Mouse (Mus musculus) limb, embryonic 15.5 days (tissue): ENCODE data around the gene Gdpd5. TPM values are rescaled to one million over a fixed set of nuclear protein-coding genes. Genes with fewer than 3 reads are reported as not detected.
"Not testable (repeated sequence)": the region's sequence is repeated elsewhere in the genome, so short reads cannot be mapped to it uniquely, and the experiment has no call there.

Source experiments
- ATAC-seq: fragments of 200-750 bp; cut with Nextera tagmentation; 2 replicates; pipeline ENCODE4 v1.8.0; 2017; ENCODE audit warnings: low read depth, moderate TSS enrichment; ENCODE audit not compliant: insufficient number of reproducible peaks, low FRiP score, low TSS enrichment
- H3K27ac ChIP-seq: fragments of 300-500 bp; sonication (generic); 2 replicates; pipeline ENCODE4 v1.5.1; 2015; ENCODE audit warnings: moderate library complexity, mild to moderate bottlenecking, inconsistent platforms
- H3K27me3 ChIP-seq: fragments of 300-500 bp; sonication (generic); 2 replicates; pipeline ENCODE4 v1.6.1; 2015; ENCODE audit warnings: inconsistent platforms
- H3K36me3 ChIP-seq: fragments of 300-500 bp; sonication (generic); 2 replicates; pipeline ENCODE4 v1.6.1; 2015; ENCODE audit warnings: inconsistent platforms
- H3K4me1 ChIP-seq: fragments of 300-500 bp; sonication (generic); 2 replicates; pipeline ENCODE4 v1.6.1; 2015; ENCODE audit warnings: inconsistent platforms
- H3K4me2 ChIP-seq: fragments of 300-500 bp; sonication (generic); 2 replicates; pipeline ENCODE4 v1.6.1; 2015; ENCODE audit warnings: mild to moderate bottlenecking, inconsistent platforms
- H3K4me3 ChIP-seq: fragments of 300-500 bp; sonication (generic); 2 replicates; pipeline ENCODE4 v1.5.1; 2015; ENCODE audit warnings: mild to moderate bottlenecking, inconsistent platforms
- H3K9ac ChIP-seq: fragments of 300-500 bp; sonication (generic); 2 replicates; pipeline ENCODE4 v1.6.1; 2015; ENCODE audit warnings: inconsistent platforms
- H3K9me3 ChIP-seq: fragments of 300-500 bp; sonication (generic); 2 replicates; pipeline ENCODE4 v1.6.1; 2016; ENCODE audit warnings: inconsistent platforms
- WGBS: fragments of 180-500 bp; shearing (Covaris S2); methylation state at CpG from one replicate; pipeline ENCODE4 v1.1.7; 2015; 5-methylcytosine and 5-hydroxymethylcytosine counted together
- polyA plus RNA-seq: library from polyadenylated mRNA; unstranded; fragments of >200 nt; fragmentation: Nextera tagmentation; extraction: Ambion mirVana; gene quantifications from 2 replicates; pipeline ENCODE4 v1.2.1, GENCODE M21; 2015

The Gdpd5 gene
- polyA plus RNA-seq, 1 experiment from 2014 or later = 13.8 TPM

GRCm38 (mm10) chr7:99352526-99353400, 28.5 kb upstream of the Gdpd5 start, which contains the start of gene Serpinh1:
Gene Serpinh1, minus strand, starts transcription at chr7:99353239.
- ATAC-seq = peak; percentile 88
- WGBS = under 1% methylated on average over 35 of the region's 35 CpGs
- H3K9me3 ChIP-seq = no peaks in the 10 kb centered on the region
- H3K9ac ChIP-seq = peak within 1 kb of the TSS; percentile 85
- peak within 1 kb of the TSS; percentile 97 for H3K27ac ChIP-seq
- H3K4me2 ChIP-seq = peak within 1 kb of the TSS; percentile 81
- peaks cover 22% of the 10 kb centered on the region for H3K36me3 ChIP-seq
- peak within 1 kb of the TSS; percentile 71 for H3K4me3 ChIP-seq
- H3K27me3 ChIP-seq = no peaks in the 10 kb centered on the region
- peaks cover 78% of the 10 kb centered on the region for H3K4me1 ChIP-seq

GRCm38 (mm10) chr7:99355731-99356131, 25.5 kb upstream of the Gdpd5 start:
- WGBS = 5% methylated on average over 7 of the region's 7 CpGs
- no peaks in the 10 kb centered on the region for H3K27me3 ChIP-seq
- ATAC-seq = no peak
- H3K27ac ChIP-seq = peak overlapping the region; percentile 97
- peaks cover 66% of the 10 kb centered on the region for H3K4me1 ChIP-seq
- H3K9me3 ChIP-seq = no peaks in the 10 kb centered on the region
- no peak overlapping the region; the same call in 1 of the 2 replicates for H3K9ac ChIP-seq
- H3K4me3 ChIP-seq = peak overlapping the region; percentile 22
- H3K4me2 ChIP-seq = peak overlapping the region; percentile 43
- no peaks in the 10 kb centered on the region for H3K36me3 ChIP-seq

GRCm38 (mm10) chr7:99356244-99356930, 24.8 kb upstream of the Gdpd5 start:
- Histone ChIP-seq H3K9ac (no peak overlapping the region; the same call in 1 of the 2 replicates), H3K4me1 (peaks cover 68% of the 10 kb centered on the region)

GRCm38 (mm10) chr7:99357201-99357600, 24.0 kb upstream of the Gdpd5 start:
- no peak overlapping the region for H3K4me3 ChIP-seq
- H3K9ac ChIP-seq = no peak overlapping the region
- H3K9me3 ChIP-seq = no peaks in the 10 kb centered on the region
- H3K27ac ChIP-seq = peak overlapping the region; percentile 97
- H3K27me3 ChIP-seq = no peaks in the 10 kb centered on the region
- no peak overlapping the region for H3K4me2 ChIP-seq
- no peak for ATAC-seq
- H3K4me1 ChIP-seq = peaks cover 68% of the 10 kb centered on the region
- WGBS = 57% methylated on average over 7 of the region's 7 CpGs
- no peaks in the 10 kb centered on the region for H3K36me3 ChIP-seq

More at GRCm38 (mm10) chr7:99356244-99356930, 24.8 kb upstream of the Gdpd5 start:
- Histone ChIP-seq H3K27ac (peak overlapping the region; percentile 97), H3K27me3 (no peaks in the 10 kb centered on the region), H3K36me3 (no peaks in the 10 kb centered on the region), H3K9me3 (no peaks in the 10 kb centered on the region), H3K4me3 (peak overlapping the region; percentile 22; the same call in 1 of the 2 replicates), H3K4me2 (peak overlapping the region; percentile 43)
- ATAC-seq = no peak
- WGBS = 18% methylated on average over 9 of the region's 9 CpGs

GRCm38 (mm10) chr7:99358371-99358770, 22.8 kb upstream of the Gdpd5 start:
- Histone ChIP-seq H3K9ac (no peak overlapping the region), H3K4me3 (no peak overlapping the region), H3K36me3 (no peaks in the 10 kb centered on the region), H3K9me3 (no peaks in the 10 kb centered on the region), H3K4me1 (peaks cover 65% of the 10 kb centered on the region), H3K27ac (no peak overlapping the region), H3K4me2 (no peak overlapping the region), H3K27me3 (no peaks in the 10 kb centered on the region)
- 88% methylated on average over 8 of the region's 8 CpGs for WGBS
- ATAC-seq = no peak

GRCm38 (mm10) chr7:99360021-99360802, 21.0 kb upstream of the Gdpd5 start:
- peak; percentile 98 for ATAC-seq
- H3K36me3 ChIP-seq = no peaks in the 10 kb centered on the region
- H3K4me1 ChIP-seq = peaks cover 56% of the 10 kb centered on the region
- H3K9ac ChIP-seq = no peak overlapping the region
- peak overlapping the region; percentile 34 for H3K4me2 ChIP-seq
- no peaks in the 10 kb centered on the region for H3K9me3 ChIP-seq
- 9% methylated on average over 10 of the region's 10 CpGs for WGBS
- 0 out of 2 replicates have a peak overlapping the region, but pooled peaks have one; percentile 5 for H3K4me3 ChIP-seq
- no peaks in the 10 kb centered on the region for H3K27me3 ChIP-seq
- H3K27ac ChIP-seq = peak overlapping the region; percentile 98

GRCm38 (mm10) chr7:99360803-99361414, 20.3 kb upstream of the Gdpd5 start:
- no peaks in the 10 kb centered on the region for H3K36me3 ChIP-seq
- H3K27me3 ChIP-seq = no peaks in the 10 kb centered on the region
- H3K4me2 ChIP-seq = peak overlapping the region; percentile 27
- peak overlapping the region; percentile 98 for H3K27ac ChIP-seq
- H3K9ac ChIP-seq = peak overlapping the region; percentile 3; the same call in 1 of the 2 replicates
- 18% methylated on average over 8 of the region's 8 CpGs for WGBS
- H3K4me3 ChIP-seq = 0 out of 2 replicates have a peak overlapping the region, but pooled peaks have one; percentile 5
- peaks cover 51% of the 10 kb centered on the region for H3K4me1 ChIP-seq
- H3K9me3 ChIP-seq = no peaks in the 10 kb centered on the region
- ATAC-seq = no peak

GRCm38 (mm10) chr7:99362137-99362536, 19.1 kb upstream of the Gdpd5 start:
- Histone ChIP-seq H3K4me1 (peaks cover 39% of the 10 kb centered on the region), H3K4me3 (no peak overlapping the region), H3K4me2 (no peak overlapping the region), H3K9me3 (no peaks in the 10 kb centered on the region), H3K9ac (no peak overlapping the region), H3K36me3 (no peaks in the 10 kb centered on the region), H3K27me3 (no peaks in the 10 kb centered on the region), H3K27ac (no peak overlapping the region)
- WGBS = 94% methylated on average over 2 of the region's 2 CpGs
- ATAC-seq = no peak

- Histone ChIP-seq H3K4me3 (no peak overlapping the region), H3K9me3 (no peaks in the 10 kb centered on the region), H3K4me1 (peaks cover 20% of the 10 kb centered on the region), H3K9ac (no peak overlapping the region), H3K36me3 (no peaks in the 10 kb centered on the region), H3K4me2 (no peak overlapping the region), H3K27me3 (no peaks in the 10 kb centered on the region), H3K27ac (peak overlapping the region; percentile 48; the same call in 1 of the 2 replicates)
- ATAC-seq = no peak
- WGBS = 2% methylated on average over 5 of the region's 5 CpGs
Measured at GRCm38 (mm10) chr7:99365069-99365468, 16.1 kb upstream of the Gdpd5 start.

GRCm38 (mm10) chr7:99366716-99367115, 14.5 kb upstream of the Gdpd5 start:
- no peaks in the 10 kb centered on the region for H3K9me3 ChIP-seq
- no peak for ATAC-seq
- H3K4me3 ChIP-seq = no peak overlapping the region
- no peak overlapping the region for H3K27ac ChIP-seq
- no peak overlapping the region for H3K9ac ChIP-seq
- 48% methylated on average over 6 of the region's 6 CpGs for WGBS
- H3K4me2 ChIP-seq = no peak overlapping the region
- peaks cover 10% of the 10 kb centered on the region for H3K4me1 ChIP-seq
- peaks cover 3% of the 10 kb centered on the region; the same call in 1 of the 2 replicates for H3K27me3 ChIP-seq
- no peaks in the 10 kb centered on the region for H3K36me3 ChIP-seq

- H3K4me2 ChIP-seq, ATAC-seq, H3K9ac ChIP-seq, H3K4me1 ChIP-seq, H3K4me3 ChIP-seq, H3K27ac ChIP-seq, H3K9me3 ChIP-seq, H3K27me3 ChIP-seq, H3K36me3 ChIP-seq: not testable (repeated sequence)
- WGBS = 62% methylated on average over 3 of the region's 3 CpGs
Measured at GRCm38 (mm10) chr7:99374325-99374724, 6.9 kb upstream of the Gdpd5 start.
